10 mouse cellular contexts compared by ENCODE assay signal in genomic region chr9:61669729-61670520, GRCm38 (mm10).
A peak's percentile ranks its signal among the peaks of the same experiment; 100 is the strongest.
DNase-seq lines count a peak whose midpoint lies in the region; TF ChIP-seq lines count a peak whose summit lies in the region.
"Had no signal": no experiment of that assay in that cellular context is flagged by ENCODE, and none has a peak within 500 bp of the region (broad histone marks: within the 10 kb centered on the region; RNA-seq: fewer than 3 reads in every experiment).

No protein-coding gene starts in this region.

- H3K4me3 ChIP-seq in bone marrow, adult 2 months (replicated peaks; ENCODE audit: control insufficient read depth, low read depth, low read length) = no peak overlapping the region
- H3K4me3 ChIP-seq: neural tube, embryonic 12.5 days had no signal

- peaks cover 8% of the 10 kb centered on the region for H3K4me1 ChIP-seq in bone marrow, adult 2 months (ENCODE audit: control insufficient read depth, insufficient read depth, low read length)
- H3K4me1 ChIP-seq: neural tube, embryonic 12.5 days had no signal

- H3K27ac ChIP-seq in bone marrow, adult 2 months (ENCODE audit: control insufficient read depth, insufficient read depth, low read depth, low read length, poor library complexity) = peak overlapping the region; percentile 35; the same call in 1 of the 2 replicates
- H3K27ac ChIP-seq: neural tube, embryonic 12.5 days had no signal

- TF ChIP-seq CTCF in bone marrow, adult 2 months (IDR thresholded peaks at IDR 0.05; ENCODE audit: control insufficient read depth, insufficient read depth, low read length) = no peak

- intact Hi-C loops in left cerebral cortex, postnatal 10 days (cut with DNase I) = no loop called here

- no peak for TF ChIP-seq POLR2A in bone marrow, adult 2 months (IDR thresholded peaks at IDR 0.05; ENCODE audit: borderline replicate concordance, control insufficient read depth, low read depth, low read length)

- DNase-seq in 3134 (ENCODE audit: extremely low read depth, insufficient read length, low spot score) = peak; percentile 70
- DNase-seq in B cell, adult 2 months = peak; percentile 70 to 78
- DNase-seq in natural killer cell, adult 2 months (ENCODE audit: low spot score in 2 of 2) = peak; percentile 85 to 88
- DNase-seq in left cerebral cortex, postnatal 10 days (ENCODE audit: extremely low spot score in 1 of 2, low spot score in 2 of 2) = no peak
- DNase-seq in right cerebral cortex, postnatal 25 days = no peak
- no peak for DNase-seq in left cerebral cortex, adult 8-10 months (ENCODE audit: low spot score in 2 of 2)
- DNase-seq: cerebellum, adult 9-10 months; gastrocnemius, postnatal 14 days had no signal

- 5% methylated on average over 10 of the region's 10 CpGs for WGBS in bone marrow, adult 2 months

Comparison
In these comparisons a context has a peak if more than half of its experiments do, and no peak if none do; other contexts are left out.
1. DNase-seq: peak in 3134 (single experiment), B cell, adult 2 months (2 of 2) and natural killer cell, adult 2 months (2 of 2); none in left cerebral cortex, postnatal 10 days (0 of 2), right cerebral cortex, postnatal 25 days (single experiment) and left cerebral cortex, adult 8-10 months (0 of 2).